Mouse (Mus musculus): ENCODE measurements at regions not wholly inside any gene's neighbourhood (a gene's known extent, or its start where the extent isn't known, plus 50 kb on each side); places are given as distances from the start of the nearest gene placed in this dataset.

DNA sequence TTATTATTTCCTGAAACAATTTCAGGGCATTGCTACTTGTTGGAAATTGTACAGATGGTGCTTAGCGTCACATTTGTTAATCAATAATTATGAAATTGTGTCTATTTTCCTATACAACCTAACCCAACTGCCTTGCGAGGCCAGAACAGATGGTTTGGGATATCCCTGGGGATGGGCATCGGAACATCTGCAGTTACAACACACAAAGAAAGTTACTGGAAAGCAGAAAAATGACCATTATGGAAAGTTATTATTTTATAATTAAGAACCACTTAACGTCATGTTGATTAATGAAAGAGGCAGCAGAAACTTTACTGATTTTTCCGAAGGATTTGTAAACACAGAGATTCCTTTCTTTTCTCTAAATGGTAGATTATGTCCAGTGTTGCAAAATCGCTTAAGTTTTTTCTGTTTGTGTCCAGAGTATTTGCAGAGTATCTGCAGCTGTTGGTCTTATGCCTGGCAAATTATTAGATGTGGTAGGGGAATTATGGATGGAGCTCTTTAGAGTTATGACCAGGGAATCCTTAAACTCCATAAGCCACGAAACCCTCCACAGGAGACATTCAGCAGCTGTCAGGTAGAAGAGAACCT, 163.2 kb upstream of the Ankrd50 start:
- TF ChIP-seq CTCF (IDR thresholded peaks at IDR 0.05; ENCODE audit: low read depth) (no peak), EP300 (IDR thresholded peaks at IDR 0.05; ENCODE audit: low read depth) (no peak)

Measured in liver, embryonic 14.5 days (tissue).